Mouse (Mus musculus) T-helper 2 cell (primary cell): ENCODE results near the gene Popdc3.
"Not testable (repeated sequence)": the region's sequence is repeated elsewhere in the genome, so short reads cannot be mapped to it uniquely, and the experiment has no call there.

Experiments
- in situ Hi-C: fragments of 300-600 bp; cut with MboI, MseI; formaldehyde crosslinking; loops from one replicate; pipeline ENCODE4 v1.15.1; 2025; ENCODE audit warnings: high pct_unique_total_duplicates

The Popdc3 gene

DNA sequence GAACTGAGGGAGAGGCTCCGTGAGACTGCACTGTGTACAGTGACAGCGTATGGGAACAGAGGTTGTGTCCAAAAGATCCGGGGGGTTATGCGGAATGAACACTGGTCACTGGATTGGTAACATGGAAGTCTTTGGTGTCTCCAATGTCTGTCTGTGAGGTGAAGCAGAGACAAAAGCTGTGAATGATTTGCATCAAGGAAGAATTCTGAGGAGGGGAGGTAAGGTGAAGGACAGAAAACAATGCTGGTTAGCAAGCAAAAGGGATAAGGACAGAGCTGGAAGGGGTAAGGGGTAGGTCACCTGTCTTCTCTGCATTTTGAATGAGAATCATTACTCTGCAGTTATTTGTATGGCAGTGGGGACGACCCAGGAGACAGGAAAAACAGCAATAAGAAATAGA, 16.6 kb downstream of the Popdc3 start:
- in situ Hi-C loops = no loop called here

DNA sequence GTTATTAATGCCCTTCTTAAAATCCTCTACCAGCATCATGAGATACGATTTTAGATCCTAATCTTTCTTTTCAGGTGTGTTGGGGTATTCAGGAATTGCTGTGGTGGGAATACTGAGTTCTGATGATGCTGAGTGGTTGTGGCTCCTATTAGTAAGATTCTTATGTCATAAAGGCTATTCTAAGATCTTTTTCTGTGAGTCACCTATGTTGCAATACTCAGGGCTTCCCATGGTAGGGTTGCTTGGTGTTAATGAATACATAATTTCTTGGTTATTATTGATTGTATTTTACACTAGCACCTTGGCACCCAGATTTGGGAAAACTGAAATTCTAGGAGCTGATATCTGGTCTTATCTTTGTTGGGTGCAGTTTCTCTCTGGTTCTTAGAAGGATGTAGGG, 26.7 kb downstream of the Popdc3 start:
- in situ Hi-C loops = no loop called here

DNA sequence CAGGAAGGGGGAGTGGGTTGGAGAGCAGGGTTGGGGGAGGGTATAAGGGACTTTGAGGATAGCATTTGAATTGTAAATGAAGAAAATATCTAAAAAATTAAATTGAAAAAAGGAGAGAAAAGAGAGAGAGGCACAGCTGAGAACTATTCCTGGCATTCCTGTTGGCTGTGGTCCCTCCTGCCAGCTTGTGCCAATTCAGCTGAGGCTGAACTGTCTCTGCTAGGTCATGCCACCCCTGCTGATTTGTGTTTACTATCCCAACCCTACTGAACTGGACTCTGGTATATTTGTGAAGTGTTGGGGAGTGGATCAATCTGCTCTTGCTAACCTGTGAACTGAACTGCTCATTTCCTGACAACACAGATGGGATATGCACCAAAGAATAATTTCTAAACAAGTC, 32.3 kb downstream of the Popdc3 start:
- in situ Hi-C loops = no loop called here

DNA sequence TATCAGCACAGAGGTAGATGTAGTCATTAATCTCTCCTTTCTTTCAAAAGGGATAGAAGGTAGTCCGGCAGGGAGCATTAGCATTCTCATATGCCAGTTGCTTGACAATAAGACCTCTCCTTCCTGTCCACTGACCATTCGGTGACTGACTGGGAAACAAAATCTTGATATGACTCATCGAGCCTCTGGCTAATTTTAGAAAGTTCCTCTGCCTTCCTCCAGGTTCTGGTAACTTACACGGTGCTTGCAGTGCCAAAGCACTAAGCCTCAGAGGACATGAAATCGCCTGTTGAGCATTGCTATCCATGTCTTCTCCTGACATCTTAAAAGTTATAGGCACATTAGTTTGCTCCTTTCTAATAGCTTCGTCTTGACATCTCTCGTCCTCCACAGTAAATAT, 38.8 kb downstream of the Popdc3 start:
- in situ Hi-C loops = no loop called here

DNA sequence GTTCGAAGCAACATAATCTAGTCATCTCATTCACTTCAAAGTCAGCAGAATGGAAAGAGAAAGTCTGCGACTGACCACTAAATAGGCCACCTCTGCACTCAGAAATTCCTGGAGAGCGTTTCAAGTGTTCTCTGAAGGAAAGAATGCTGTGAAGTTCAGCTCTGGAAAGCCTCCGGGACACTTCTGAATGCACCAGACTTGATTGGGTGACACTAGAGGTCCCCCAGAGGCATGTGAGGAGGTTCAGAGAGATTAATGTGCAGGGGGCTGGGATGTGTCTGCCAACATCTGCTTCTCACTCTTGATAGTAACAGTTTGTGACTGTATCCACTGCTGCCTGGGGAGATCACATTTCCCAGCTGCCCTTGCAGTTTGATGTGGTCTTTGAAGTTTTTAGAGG, 52.1 kb downstream of the Popdc3 start:
- in situ Hi-C loops = no loop called here

DNA sequence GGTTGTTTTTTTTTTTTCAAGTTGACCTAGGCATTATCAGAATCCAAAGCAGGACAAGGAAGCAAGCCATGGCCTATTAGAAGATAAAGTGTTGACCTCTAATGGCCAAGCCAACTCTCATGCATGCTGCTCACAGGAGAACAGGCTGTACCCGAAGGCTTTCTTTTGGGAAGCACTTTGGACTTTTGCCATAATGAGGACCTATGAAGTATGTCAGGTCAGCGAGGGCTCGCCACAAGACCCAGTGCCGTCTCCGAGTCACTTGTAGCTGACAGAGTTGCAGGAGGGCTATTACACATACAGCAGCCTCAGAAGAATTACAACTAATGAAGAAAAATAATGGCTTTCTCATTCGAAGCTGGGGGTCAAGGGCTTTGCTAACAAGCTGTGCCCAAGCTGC, 55.5 kb downstream of the Popdc3 start:
- in situ Hi-C loops = no loop called here

DNA sequence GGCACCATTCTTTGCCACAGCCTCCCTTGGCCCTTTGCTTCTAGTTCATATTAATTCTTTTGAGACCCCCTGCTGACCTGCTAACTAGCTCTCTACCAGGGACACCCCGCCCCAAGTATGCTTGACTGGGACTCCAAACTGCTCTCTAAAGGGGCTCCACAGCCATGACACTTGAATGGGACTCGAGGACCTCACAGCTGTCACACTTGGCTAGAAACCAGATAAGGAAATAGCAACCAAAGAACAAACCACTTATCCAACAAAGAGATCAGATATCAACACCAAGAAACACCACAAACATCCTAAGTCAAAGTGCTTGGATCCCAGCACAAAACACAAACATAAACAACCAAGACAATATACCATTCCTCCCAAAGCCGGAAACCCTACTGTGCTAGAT, 58.4 kb downstream of the Popdc3 start:
- in situ Hi-C loops = no loop called here

DNA sequence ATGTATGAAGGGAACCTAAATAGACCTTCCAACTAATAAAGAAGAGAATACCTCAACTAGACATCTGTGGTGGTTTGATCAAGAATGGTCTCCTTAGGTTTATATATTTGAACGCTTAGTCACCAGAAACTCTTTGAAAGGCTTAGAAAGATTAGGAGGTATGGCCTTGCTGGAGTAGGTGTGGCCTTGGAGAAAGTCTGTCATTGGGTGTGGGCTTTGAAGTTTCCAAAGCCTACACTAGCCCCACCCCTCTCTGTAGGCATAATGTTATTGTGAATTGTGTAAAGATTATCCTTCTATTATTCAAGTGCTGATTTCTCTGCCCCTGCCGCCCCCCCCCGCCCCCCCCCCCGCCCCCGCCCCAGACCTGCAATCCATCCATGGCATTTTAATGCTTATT, 59.6 kb downstream of the Popdc3 start:
- in situ Hi-C loops = no loop called here

DNA sequence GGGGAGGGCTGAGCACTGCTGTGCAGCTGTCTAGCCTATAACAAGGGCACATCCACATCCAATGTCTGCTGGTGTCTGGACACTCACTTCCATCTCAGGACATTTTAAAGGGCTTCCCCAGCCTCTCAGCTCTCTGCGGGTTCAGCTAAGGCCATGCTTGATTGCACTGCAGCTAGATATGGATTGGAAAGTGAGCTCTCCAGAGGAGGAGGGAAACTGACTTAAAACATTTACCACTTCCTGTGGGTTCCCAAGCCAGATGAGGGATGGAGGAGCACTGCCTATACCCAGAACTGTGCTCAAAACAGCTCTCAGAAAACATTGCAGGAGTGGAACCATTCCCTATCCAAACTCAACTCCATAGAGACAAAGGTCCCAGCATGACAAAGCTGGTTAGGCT, 82.6 kb downstream of the Popdc3 start:
- in situ Hi-C loops = no loop called here

DNA sequence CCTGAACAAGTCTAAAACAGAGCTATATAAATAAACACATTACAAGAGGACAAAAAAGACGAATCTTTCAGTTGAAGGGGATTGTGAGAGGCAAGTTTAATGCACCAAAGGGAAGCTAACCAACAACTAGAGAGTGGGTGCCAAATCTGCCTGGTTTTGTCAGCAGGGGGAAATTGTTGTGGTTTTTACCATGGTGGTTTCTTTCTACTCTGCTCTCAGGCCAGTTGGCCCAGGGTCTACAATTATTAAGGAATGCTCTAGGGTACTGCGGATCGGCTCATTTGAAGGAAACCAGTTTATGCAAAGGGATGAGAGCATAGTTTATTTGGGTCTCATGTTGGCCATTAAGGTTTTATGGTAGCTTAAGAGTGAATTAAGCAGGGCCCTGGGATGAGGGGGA, 84.2 kb downstream of the Popdc3 start:
- in situ Hi-C loops = no loop called here

DNA sequence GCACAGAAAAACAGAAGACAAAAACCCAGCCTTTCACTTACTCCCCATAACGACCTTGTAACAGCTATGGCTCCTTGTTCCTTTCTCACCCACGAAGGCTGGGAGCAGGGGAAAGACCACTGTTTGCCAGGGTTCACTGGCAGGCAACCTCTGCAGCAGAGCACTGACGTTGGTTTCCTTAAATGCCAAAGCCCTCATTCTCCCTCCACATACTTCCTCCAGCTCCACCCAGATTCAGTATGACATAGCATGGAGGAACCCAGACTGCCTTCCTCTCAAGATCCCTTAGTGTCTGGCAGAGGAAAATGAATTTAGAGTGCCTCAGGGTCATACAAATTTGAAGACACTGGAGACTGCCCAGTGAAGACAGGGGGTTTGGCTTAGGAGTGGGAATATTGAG, 98.6 kb downstream of the Popdc3 start:
- in situ Hi-C loops = no loop called here

DNA sequence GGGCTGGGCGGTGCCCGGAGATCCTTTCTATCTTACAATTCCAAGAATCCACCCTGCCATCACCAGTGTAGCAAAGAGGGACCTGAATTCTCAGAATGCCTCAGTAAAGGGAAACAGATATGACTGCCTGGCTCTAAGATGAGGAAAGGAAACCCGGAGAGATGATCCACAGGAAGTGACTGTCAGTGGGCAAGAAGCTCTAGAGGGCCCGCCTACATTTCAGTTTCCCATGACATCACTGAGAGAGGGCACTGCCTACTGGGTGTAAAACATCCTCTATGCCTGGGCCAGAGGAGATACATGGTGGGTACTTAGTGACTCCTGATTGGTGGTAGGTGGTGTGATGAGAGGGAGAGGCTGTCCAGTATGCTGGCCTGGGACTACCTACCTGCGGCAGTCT, 99.1 kb downstream of the Popdc3 start:
- in situ Hi-C loops = no loop called here

DNA sequence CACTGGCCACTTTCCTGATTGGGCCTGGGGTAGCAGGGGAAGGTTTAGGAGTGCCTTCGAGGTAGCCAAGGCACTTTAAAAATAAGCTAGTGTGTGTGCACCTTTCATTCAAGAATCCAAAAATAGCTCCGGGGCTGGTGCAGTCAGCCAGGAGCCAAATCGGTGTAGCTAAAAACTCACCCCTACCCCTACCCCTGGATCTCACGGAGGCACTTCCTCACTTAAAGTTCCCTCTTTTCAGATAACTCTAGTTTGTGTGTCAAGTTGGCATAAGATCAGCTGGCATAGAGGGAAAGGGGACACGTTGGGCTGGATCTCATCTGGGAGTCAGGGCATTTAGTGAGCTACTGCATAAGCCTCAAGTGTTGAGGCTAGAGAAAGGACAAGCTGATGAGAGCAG, 107.8 kb downstream of the Popdc3 start:
- in situ Hi-C loops = no loop called here

DNA sequence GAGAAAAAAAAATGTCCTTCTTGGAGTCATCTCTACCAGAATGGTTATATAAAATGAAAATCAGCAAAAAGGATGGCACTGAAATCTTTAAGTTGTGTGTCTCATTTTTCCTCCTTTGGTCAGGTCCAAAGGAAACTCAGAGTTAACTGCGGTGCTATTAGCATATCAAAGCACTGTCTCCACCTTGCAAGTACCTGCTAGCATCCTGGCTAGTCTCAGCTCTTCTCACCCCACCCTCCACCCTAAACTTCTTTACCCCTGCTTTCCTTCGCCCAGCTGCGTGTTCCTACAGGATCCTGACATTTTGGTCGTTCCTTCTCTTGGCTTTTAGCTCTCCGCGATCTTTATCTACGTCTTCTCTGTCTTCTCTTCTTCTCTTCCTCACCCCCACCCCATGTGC, 110.5 kb downstream of the Popdc3 start:
- in situ Hi-C loops = no loop called here

DNA sequence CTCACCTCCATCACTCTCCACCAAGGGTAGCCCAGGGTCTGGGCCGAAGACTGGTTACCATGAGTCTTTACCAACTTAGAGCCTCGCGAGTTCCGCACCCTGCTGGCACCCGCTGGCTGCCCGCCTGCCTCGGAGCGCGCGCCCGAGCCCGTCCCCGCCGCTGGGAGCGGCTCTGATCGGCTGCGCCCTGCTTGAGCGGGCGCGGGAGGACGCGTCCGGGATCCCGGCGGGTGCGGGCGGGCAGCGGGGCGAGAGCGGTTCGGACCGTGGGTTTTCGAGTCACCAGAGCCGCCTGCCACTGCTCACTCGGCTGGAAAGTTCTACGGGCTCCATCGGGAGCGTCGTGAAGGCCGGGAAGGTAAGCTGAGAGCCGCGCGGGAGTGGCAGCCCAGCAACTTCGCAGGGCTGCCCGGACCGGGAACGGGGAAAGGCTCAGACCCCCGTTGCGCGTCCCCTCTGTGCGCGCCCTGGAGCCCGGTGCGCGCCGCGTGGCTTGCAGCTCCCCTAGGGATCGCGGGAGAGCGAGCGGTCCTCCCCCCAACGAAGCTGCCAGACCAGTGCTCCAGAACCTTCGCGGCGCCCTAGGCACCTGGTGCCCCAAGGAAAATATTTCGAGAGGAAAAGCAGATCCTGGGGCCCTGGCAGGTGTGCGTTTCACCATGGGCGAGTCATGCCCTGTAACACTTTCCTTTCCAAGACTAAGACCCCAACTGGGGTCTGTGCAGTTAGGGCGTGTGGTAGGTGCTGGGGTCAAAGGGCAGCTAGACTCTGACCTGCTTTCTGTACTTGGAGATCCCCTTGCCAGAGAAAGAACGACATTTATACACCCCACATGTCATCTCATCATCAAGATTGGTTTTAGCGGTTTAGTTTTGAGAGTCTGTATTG, 111.6 kb downstream of the Popdc3 start:
- in situ Hi-C loops = no loop called here

DNA sequence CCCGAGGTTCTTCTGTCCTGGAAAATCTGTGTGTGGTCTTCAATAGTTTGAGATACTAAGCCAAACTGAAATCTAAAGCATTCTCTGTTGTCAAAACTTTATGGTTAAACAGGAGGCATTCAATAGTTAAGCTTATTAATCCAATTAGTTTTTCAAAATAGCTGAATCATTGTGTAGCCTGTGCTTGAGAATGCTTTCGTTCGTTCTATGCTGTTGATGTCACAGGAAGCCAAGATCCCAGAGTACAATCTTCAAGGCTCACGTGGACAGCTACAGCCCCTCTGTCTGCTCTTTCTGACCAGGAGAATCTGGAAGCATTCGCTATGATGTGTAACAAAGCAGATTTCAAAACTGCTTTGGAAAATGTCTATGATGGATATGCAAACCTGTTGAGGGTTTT, 112.7 kb downstream of the Popdc3 start:
- in situ Hi-C loops = no loop called here

DNA sequence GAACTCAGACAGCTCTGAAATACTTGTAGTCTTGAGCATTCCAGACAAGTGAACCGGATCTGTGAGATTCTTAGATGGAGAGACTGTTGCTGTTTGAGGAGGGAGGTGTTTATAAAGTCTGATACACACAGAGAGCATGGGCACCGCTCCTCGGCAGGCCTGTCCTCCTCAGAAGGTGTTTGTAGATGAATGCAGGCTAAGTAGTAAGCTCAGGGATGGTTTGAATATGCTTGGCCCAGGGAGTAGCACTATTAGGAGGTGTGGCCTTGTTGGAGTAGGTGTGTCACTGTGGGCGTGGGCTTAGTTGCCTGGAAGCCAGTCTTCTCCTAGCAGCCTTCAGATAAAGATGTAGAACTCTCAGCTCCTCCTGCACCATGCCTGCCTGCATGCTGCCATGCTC, 114.3 kb downstream of the Popdc3 start:
- in situ Hi-C loops = not testable (repeated sequence)

DNA sequence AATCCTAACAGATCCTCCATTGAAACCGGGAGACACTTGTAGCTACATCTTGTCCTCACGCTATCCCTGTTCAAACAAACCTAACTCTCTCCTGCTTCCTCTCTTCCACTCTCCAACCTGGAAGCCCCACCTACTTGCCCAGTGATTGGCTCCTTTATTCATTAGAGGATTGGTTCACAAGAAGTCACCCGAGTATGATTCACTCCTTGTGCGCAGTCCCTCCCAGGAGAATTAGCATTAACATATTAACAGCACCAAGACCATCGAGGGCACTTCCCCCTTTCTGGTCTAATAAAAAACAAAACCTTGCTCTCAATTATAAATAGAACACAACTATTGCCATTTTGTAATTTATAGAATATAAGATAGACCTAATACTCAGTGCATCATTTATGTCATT, 117.2 kb downstream of the Popdc3 start:
- in situ Hi-C loops = no loop called here

DNA sequence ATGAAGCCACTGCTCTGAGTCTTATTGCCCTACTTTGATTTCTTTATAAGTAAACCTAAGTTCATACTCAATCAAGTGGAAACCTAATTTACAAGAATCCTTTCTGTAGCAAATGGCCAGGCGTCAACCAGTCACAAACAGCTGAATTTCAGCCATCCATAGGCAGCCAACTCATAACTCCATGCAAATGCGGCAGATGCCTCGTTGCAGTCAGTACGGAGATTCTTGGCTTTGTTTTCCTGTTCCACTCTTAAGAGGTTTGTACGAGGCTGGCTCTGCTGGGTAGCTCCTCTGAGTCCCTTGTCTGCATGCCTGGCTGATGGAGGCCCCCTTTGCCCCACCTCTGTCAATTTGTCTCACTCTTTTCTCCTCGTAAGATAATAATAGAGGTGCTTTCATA, 120.6 kb downstream of the Popdc3 start:
- in situ Hi-C loops = no loop called here

DNA sequence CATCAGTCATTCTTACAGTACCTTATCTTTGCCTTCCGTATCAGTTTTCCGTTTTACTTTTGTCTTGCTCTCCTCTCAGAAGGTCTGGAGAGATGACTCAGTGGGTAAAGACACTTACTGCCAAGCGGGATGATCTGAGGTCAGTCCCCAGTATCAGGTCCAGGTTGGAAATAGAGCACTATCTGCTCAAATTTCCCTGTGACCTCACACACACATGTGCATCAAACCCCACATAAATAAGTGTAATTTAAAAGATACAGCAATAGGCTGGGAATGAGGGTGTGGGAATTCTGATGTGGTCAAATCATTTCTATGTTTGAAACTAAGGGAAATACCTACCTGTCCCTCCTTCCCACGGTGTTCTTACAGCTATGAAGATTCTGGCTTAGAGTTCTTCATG, 121.6 kb downstream of the Popdc3 start:
- in situ Hi-C loops = no loop called here

DNA sequence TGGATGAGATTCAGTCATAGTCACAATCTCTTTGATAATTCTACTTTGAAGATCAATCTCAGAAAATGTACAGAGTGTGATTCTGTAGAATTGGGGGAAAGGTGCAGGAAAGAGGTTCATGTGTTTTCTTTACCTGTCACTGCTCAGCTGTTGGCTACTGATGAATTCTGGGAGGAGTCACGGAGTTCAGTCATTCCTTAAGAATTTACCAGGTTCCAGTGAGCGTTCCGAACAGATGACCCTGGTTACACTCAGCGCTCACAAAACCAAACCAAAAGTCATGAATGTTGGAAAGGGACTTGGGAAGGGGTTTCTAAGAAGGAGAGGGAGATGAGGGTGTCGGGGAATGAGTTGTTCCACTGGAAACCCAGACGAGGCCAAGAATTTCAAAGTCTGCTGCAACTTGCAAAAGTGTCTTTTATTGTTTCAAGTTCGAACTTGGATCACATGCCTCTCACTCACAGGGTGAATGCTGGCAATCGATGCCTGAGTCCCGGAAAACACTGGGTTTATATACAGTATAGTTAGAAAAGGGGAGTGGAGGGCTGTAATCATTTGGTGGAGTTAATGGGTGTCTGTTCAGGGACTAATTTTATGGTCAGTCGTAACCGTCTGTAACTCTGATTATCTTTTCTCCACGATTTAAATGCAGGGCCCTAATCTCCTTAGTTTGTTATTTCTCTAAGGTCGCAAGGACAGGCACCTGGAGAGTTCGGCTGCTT, 125.6 kb downstream of the Popdc3 start:
- in situ Hi-C loops = no loop called here

DNA sequence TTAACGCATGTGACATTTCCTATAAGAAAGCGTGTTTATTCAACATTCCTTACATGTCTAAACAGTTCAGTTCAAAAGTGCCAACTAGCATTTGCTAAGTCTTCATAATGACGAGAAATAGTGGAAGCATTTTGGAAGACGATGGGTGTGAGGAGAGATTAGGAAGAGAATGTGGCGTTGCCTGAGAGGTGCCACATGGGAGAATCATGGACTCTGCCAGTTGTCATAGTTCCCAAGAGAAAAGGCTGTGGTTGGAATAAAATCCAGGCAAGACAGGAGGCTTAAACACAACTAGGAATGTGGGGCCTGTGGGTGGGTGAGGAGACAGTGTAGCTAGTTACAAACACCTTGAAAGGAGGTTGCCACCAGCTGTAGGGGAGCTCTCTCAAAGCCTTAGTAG, 127.3 kb downstream of the Popdc3 start:
- in situ Hi-C loops = no loop called here

DNA sequence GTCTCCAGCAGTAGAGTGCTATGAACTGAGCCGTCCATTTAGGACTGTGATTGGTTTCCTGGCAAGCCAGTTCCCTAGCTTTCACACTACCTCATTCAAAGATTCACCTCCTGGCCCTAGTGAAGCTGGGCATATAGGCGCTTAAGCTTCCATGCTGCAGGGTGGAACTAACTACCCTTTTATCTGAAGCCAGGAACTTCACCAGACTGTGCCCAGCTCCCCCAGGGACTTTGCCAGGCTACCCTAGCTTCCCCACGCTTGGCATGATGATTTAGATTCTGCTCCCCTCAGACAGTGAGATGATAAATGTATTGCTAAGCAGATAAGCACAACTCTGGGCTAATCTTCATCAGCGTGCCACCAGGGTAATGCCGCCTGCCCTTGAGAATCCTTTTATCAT, 133.2 kb downstream of the Popdc3 start:
- in situ Hi-C loops = no loop called here
